Mouse (Mus musculus) testis, postnatal 14 days (tissue): ENCODE measurements around the gene Atl2.

ENCODE experiments used
- DNase-seq: peaks from one replicate; pipeline ENCODE4 v3.0.0; 2021; ENCODE audit warnings: low spot score

Atl2 gene

DNA sequence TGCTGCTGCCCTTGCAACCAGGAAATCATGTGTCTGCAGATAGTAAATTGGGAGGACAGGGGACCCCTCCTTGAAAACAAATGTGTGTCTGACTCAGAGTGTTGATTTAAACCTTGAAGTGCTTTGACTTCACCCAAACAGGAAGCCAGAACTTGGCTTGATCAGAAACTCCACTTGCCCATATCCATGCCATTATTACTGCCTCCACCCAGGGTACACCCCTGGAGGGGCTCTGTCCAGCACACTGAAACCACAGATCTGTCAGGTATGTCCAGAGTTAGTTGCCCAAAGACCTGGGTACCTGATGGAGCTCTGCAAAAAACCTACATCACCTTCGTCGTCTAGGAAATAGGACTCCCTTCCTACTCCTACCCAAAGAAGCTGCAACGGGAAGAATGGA is 77.0 kb downstream of the Atl2 start:
- DNase-seq: no peak

GRCm38 (mm10) chr17:79817995-79818394 is 77.9 kb downstream of the Atl2 start:
- DNase-seq: no peak

DNA sequence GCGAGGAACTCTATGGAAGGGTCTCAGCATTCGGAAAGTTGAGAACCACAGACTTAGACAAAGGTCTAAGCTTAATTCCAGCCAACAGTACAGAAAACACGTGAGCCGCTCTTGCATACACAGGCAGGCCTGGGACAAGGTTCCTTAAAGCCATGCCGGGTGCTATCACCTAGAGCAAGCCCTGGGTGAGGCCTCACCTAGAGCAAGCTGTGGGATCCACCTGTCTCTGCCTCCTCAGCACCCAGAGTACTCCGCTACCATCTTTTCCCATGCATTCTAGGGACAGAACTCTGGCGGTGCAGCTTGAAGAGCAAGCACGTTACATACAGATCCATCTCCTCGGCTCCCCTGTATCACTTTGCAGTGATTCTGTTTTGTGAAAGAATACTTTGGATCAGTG is 78.4 kb downstream of the Atl2 start:
- DNase-seq: no peak

DNA sequence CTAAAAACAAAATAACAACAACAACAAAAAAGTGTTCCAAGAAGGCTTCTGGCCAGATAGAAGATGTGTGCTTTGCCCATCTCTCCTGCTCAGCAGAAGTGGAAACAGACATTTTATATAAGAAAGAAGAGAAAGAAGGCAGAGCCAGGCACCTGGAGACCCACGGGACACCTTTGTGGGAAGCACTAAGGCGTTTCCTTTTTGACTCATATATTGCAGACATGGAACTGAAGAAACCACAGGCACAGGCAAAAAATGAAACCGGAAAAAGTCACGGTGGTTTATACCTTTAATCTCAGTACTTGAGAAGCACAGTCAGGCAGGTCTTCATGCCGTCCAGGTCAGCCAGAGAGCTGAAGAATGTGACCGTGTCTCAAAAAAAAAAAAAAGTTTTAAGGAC is 79.0 kb downstream of the Atl2 start:
- DNase-seq: no peak

DNA sequence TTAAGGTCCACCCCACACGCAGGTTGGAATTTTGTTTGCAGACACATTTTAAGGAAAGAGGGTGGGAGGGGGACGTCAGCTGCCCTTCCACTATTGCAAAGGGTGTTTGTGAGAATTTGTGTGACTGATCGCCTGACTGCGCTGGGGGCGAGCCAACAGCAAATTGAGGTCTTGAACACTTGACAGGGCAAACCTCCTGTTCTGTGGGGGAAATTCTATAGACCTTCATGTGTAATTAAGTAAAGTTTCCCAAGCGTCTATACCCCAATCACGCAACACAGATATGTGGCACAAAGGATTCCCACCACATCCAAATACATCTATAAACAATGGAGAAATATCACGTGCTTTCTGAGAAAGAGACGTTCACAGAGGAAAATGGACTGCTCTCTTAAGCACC is 85.5 kb downstream of the Atl2 start:
- DNase-seq: no peak

DNA sequence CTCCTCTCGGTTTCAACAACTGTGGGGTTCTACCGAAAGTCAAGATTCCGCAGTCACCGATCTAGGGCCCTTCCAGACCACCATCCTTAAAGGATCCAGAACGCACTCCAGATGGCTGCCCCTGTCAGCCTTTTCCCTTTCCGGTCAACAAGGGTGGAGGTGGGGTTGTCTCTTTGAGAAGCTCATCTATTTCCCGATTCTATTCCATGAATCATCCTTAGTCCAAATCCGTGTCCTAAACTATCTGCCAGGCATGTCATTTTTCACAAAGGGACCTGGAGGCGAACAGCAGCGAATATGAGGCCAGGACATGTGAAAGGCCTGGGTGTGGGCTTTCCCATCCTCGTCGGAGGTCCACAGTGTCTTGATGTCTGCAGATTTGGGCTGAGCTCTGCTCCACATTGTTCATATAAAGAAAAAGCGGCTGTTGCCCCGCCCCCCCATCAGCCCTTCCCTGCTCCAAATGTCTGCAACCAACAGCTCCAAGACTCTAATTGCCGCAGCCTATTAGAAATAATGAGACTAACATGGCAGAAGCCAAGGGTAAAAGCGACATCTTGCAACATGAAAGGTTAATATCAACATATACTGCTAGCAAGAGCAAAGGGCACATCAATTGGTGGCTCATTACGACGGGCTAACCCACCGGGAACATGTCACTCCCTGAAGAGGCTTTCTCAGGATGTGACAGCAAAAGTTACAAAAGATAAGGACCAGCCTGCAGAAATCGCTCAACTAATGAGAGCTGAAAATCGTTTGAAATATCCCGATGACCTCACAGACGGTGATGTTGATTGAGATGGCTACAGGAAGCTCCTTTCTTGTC is 86.2 kb downstream of the Atl2 start:
- no peak for DNase-seq

DNA sequence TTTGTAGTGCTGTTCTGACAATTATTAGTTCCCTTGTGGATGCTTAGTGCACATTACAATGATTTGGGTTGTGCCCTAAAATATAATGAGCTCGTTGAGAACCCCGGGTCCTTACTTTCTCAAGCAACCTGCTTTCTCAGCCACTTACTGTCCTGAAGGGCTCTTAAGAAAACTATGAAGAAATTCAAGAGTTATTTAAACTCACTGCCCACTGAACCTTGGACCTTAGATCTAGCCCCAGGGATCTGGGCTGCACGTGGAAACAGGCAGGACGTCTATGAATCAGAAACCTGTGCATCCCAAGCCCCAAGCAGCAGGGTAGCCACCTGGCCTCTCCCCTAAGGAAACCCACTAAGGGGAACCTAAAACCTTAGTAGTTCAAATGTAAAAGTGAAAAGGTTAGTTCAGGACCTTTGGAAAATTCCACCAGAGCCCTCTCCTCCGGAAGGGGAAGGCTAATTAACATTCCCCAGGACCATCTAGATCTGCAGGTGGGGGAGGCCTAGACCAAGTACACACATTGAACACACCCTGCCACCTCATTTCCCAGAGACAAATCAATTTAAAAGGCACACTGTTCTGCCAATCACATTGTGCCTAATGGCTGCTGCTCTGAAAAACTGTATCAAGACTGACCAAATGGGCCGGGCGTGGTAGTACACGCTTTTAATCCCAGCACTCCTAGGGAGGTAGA is 88.5 kb downstream of the Atl2 start:
- DNase-seq: no peak

- no peak for DNase-seq
Measured at GRCm38 (mm10) chr17:79804747-79805146, 91.2 kb downstream of the Atl2 start.

DNA sequence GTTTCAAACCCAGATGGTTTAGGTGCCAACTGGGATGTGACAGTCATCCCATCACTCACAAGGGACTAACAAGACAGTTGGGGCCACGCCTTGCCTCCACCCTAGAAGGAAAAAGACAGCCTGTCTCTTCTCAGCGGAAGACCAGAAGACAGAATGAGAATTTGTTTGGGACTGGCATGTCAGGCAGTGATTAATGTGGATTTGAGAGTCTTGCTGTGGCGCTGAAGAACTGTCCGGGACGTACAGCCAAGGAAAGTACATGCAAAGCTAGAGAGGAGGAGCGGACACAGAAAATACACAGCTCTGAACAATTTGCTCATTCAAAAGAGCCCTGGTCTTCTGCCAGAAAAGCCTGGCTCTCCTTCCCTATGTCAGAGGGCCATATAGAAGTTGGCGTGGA is 93.9 kb downstream of the Atl2 start:
- no peak for DNase-seq

DNA sequence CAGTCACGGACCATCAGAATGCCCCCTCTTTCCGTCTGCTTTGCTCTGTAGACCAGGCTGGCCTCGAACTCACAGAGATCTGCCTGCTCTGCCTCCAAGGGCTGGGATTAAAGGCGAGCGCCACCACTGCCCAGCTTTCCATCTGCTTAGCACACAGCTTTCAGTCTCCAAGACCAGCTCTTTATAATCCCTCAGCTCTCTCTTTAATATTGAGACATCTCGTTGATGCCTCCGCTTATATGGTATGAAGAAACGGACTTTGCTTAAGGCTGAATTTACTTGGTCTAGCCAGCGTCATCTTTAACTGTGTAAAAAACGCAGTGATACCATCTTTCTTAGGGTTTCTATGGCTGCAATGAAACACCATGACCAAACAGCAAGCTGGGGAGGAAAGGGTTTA is 97.1 kb downstream of the Atl2 start:
- no peak for DNase-seq
